Mouse (Mus musculus) embryo, embryonic 10.5 days (tissue): ENCODE results near the gene Unc5b.
"Not testable (repeated sequence)": the region's sequence is repeated elsewhere in the genome, so short reads cannot be mapped to it uniquely, and the experiment has no call there.

ENCODE experiments used
- DNase-seq: peaks from one replicate; pipeline ENCODE4 v3.0.0-alpha.2; 2015; ENCODE audit warnings: low spot score

Gene Unc5b

DNA sequence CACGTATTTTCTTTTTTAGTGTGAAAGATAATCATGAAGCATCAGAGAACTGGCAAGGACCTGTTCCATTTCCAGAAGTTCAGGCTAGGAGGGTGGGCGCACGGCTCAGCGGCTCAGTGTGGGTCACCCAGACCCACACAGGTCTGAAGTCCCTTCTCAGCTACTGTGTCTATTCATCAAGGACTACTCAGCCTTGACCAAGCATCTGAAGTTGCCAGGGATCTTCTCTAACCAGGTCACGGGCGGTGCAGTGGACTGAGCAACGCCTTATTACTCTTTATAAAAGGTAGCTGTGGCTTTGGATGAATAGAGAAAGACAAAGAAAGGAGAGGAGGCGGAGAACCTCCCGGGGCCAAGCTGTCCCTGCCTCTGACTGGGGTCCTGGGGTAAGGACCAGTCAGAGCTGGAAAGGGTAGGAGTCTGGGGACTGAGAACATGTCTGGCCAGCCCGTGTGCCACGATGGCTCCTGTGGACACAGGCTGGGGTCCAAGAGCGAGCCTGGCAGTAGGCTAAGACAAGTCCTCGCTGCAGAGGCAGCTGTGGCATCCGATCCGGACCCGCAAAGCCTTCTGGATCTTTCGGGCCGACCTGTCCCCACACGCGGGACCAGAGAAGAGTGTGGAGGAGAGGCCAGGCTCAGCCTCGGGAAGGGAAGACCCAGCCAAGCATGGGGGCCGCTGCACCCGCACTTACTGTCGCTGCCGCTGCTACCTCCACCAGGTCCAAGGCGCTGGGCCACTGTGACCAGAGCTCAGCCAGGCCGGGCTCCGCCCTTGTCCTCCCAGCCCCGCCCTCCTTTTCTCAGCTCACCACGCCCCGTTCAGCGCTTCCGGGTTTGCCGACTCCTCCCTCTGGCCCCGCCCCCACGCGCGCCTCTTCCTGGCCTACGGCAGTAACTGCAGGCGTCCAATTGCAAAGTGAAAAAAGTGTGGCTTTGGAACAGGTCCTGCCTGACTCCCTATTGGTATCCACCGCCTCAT is 79.1 kb downstream of the Unc5b start, which contains the start of gene Slc29a3:
Slc29a3 (minus strand) TSS at position 755 of the 981 bp plus-strand sequence.
- DNase-seq = peak; percentile 98

DNA sequence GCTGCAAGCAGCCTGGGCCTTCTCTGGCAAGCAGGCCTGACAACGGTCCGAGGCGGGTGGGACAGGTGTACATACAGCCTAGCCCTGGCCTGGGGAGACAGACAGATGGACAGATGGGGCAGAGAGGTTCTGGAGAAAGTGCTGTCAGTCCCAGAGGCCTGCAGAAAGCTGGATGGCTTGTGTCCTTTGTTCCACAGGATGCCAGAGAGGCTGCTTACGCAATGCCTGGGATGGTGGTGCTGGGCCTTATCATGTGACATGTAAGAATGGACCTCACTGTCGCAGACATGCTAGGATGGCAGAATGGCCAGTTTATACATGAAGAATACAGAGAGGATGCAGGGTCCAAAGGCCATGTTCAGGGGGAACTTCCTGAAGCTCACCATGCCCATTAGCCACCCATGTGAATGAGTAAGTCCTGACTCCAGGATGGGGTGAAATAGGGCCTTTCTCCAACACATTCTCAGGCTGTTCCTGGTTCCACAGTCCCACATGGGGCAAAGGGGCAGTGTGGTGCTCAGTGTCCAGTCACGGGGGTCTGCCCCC is 83.6 kb downstream of the Unc5b start:
- no peak for DNase-seq

DNA sequence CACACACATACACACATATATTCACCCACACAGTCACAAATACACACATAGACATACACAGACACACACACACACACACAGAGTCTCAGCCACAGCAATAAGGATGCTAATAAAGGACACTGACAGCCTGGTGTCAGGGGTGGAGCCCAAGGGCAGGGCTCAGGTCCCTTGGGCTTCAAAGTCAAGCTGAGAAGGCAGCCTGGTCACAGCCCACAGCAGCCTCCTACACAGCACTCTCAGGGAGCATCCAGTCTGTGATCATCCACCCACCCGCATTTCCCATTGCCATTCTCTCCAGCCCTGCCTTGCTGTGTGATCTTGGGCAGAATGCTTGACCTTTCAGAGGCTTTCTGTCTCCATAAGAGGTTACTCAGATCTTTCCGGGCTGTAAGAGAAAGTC is 84.9 kb downstream of the Unc5b start:
- no peak for DNase-seq

DNA sequence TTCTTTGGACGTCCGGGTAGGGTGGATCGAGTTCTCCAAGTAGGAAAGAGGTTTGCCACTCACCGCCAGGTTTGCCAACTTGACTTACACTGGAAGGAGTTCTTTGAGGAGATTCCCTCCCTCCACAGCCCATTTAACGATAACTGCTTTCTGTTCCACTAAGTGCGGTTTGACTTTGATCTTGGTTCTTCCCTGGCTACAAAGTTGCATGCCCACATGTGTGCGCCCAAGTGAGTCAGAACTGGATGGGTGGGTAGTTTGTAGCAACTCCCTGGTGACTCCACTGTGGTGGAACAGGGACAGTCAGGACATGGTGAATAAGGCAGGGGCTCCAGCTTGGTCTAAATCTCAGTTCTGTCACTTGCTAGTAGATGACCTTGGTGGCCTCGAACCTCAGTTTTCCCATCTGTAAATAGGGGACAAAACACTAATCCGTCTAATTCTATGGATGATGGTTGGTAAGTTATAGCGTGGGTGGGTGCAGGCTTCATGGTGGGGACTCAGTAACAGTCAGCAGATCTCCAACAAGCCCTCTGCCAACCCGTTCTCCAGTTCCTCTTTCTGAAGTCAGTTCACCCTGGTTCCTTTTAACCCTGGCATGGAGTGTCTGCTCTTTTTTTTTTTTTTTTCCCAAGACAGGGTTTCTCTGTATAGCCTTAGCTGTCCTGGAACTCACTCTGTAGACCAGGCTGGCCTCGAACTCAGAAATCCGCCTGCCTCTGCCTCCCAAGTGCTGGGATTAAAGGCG is 86.7 kb downstream of the Unc5b start:
- no peak for DNase-seq

DNA sequence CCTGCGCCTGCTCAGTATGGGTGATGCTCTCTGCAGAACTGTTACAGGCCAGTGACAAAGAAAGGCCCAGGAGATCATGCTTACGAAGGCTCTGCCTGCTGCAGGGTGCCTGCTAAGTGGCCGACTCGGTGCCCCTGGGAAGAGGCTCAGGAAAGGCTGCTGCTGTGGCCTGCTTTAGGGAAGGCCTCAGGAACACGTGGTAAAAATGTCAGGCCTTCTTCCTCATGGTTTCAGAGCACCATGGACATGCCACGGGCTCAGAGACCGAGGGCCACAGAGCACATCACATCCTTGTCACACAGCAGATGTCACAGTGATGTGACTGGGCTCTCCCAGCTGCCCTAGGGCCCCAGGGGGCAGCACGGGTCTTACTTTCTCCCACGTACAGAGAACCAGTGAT is 87.7 kb downstream of the Unc5b start:
- DNase-seq = no peak

DNA sequence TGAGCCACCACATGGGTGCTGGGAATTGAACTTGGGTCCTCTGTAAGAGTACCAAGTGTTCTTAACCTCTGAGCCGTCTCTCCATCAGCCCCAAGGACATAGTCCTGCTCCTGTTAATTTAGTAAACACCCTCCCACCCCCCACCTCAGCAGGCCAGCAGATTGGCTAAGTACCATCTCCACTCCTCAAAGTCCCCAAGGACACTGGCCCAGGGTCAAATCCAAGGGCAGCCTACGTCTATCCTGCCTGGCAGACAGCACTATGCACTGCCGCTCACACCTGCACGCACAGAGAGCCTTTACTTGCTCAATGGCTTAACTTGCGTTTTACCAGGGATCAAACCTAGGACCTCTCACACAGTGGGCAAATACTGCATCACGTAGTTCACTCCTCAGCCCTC is 88.4 kb downstream of the Unc5b start:
- DNase-seq = no peak

DNA sequence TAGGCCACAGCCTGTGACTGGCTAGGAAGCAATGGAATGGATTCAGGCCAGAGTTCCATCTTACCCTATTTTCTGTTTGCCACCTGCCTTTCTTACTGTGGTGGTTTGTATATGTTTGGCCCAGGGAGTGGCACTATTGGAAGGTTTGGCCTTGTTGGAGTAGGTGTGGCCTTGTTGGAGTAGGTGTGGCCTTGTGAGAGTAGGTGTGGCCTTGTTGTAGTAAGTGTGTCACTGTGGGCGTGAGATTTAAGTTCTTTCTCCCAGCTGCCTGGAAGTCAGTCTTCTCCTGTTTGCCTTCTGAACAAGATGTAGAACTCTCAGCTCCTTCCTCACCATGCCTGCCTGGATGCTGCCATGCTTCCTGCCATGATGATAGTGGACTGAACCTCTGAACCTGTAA is 89.1 kb downstream of the Unc5b start:
- DNase-seq = not testable (repeated sequence)

DNA sequence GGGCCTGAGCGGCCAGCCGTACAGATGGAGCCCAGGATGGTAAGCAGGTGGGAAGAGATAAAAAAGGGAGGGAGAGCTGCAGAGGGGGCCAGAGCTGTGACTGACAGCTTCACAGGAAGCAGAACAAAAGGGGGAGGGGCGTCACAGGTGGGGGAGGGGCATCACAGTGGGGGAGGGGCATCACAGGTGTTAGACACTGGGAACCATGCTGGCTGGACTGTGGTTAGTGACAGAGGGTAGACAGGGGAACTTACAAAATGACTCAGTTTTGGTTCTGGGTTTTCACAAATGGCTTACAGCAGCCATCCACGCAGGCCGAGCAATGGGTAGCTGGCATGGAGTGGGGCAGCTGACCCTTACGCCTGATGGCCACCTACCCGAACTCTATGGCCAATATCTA is 89.9 kb downstream of the Unc5b start:
- no peak for DNase-seq

DNA sequence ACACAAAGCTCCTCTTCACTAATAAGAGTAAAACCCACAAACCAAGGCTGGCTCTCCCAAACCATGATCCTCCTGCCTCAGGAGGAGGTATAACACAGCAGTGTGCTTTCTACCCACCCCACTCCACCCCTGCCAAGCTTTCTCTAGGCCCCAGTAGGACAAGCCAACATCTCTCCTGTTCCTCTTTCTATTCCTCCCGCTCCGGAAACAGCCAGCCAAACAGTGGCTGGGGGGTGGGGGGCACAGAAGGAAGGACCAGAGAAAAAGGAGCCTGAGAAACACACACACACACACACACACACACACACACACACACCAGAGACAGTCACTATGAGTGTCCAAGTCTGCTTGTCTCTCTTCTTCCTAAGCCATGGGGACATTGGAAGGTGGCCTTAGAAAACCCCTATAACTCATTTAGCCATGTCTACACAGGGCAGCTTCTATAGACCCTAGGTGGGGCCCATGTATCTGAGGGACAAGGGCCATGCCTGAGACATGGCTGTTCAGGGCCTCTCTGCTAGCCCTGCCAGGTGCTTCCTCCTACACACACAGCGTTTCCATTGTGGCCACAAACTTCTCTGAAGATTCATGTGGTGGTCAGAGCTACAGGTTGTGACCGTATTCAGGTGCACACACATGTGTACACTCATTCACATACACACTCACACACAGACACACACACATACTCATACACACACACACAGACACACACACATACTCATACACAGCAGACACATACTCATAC is 91.6 kb downstream of the Unc5b start:
- no peak for DNase-seq

DNA sequence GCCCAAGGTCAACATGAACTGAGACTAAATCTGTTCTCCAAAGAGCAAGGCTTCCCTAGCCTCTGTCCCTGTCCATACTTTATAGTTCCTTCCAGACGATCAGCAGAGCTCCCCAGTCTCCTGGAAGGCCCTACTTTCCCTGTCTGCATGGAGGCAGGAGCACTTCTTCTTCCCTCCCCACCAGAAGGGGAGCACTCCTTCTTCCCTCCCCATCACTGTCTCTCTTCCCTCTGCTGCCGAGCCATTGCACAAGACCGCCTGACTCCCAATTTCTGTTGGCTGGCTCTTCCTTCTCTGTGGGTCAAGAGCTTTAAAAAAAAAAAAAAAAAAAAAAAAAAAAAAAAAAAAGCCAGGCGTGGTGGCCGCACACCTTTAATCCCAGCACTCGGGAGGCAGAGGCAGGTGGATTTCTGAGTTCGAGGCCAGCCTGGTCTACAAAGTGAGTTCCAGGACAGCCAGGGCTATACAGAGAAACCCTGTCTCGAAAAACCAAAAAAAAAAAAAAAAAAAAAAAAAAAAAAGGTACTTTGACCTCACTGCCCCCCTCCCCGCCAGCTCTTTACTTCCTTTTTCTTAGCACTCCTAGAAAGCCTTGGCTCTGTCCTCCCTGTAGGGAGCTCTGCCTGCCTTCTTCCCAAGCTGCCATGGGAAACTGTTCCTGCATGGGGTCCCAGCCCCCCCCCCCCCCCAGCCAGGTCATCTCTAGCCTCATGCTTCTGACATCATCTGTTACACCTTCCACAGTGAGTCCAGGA is 93.3 kb downstream of the Unc5b start:
- DNase-seq = no peak

DNA sequence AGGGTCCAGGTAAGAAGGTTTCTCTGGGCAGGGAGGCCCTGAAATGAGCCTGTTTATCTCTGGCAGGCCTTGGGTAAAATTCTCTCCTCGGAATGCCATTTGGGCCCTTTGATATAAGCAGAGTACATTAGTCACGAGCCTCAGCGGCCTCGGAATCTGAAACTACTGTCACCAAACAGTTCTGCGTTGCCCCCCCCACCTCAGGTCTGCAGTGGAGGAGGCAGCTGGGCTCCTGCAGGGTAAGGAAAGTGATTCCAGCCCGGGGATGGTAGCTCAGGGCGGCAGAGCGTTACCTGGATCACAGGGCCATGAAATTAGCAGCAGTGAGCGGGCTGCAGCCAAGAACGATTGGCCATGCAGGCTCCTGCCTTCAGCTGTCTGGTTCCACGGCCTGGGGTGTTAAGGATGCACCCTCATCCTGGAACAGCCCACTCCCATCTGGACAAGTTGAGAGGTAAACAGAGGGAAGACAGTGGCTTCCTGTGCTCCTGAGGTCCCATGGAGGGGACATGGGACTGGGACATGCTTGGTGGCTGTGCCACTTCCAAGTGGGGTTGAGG is 94.1 kb downstream of the Unc5b start:
- DNase-seq = no peak

DNA sequence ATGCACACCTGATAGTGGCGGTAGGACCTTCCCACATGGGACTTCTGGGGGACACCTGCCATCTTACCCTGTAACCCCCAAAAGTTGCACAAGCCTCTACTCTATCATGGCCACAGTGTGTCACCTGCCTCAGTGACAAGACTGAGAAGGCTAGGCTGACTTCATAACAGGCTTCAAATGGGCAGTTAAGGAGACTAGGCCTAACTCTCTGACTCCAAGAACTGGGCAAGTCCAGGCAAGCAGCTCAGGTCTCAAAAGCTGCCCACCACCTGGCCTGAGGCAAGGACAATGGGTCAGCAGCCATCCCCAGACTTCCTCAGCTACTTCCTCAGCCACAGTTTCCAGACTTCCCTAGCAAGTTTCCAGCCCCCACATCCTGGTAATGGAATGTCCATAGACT is 95.6 kb downstream of the Unc5b start:
- no peak for DNase-seq

DNA sequence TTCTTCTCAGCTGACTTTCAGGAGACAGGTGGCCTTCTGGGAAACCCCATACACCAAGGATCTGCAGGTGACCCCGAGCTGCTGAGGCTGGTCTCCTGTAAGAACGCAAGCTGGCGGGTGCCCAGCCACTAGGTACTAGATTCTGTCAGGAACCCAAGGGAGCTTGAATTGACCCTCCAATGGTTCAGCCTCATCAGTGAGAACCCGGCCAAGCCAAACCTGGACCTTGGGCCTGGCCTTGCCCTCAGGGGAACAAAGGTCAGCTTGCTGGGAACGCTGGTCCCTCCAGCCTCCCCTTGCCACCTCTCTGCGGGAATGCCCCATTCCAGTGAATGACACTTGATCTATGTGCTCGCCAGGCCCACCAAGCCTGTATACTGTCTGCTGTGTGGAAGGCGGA is 97.9 kb downstream of the Unc5b start:
- DNase-seq = no peak

DNA sequence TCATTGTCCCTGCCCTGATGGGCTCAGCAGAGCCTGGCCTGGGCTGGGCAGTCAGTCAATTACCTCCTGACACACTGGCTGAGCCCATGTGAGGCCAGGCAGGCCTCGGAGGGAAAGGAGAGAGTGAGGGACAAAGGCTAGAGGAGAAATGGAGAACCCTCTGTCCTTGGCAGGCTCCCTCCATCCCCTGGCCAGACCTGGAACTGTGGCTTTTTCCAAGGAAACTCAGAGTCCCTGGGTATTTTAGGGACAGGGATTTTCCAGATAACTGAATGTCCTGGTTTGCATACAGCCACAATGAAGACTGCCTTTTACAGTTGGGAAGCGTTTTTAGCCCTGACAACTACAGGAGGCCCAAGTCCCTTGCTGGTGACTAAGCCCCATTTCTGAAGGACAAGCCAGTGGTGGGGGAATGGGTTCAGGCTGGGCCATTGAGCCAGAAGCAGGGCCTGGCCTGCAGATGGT is 99.0 kb downstream of the Unc5b start:
- no peak for DNase-seq

DNA sequence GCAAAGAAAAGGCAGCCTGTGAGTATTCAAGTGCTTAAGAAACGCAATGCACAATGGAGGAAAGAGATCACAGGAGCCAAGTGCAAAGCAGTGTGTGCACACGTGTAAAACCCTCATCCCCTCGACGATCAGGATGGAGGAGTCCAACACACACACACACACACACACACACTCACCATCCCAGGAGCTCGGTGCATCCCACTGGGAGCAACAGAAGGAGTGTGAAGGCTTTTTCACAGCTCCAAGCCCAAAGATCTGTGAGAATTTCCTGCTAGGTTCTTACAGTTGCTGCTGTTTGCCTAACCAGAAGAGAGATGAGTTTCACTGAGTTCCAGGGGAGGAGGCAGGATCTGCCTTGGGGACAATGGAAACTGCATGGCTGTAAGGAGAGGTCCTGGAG is 99.6 kb downstream of the Unc5b start:
- DNase-seq = no peak

DNA sequence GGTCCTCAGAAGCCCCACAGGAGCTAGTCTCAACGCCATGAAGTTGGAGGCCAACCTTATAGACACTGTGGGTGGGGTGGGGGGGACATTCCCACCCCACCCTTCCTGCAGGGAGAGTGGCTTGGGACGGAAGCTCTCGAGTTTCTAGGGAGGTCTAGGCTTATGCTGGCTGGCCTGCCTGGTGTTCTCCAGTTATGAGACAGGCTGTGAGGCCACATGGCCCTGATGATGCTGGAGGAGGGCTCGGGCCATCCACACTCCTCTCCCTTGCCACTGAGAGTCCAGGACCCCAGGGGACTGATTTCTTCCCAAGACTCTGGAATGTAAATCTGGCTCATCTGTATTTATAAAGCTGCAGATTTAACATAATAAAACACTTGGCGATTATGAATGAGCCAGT is 104.1 kb downstream of the Unc5b start:
- no peak for DNase-seq

DNA sequence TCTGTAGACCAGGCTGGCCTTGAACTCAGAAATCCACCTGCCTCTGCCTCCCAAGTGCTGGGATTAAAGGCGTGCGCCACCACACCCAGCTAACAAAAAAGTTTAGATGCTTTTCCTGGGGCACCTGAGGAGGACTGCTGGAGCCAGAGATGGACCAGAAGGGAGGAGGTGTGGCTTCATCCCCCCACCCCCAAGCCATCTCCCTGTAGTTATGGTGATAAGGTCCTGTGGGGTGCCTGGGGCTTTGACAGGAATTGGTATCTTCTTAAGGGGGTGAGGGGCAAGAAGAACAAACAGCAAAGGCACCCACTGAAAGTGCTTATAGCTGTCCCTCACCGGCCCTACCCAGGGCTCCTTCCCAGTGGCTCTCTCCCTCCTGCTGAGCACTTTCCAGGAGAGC is 104.5 kb downstream of the Unc5b start:
- no peak for DNase-seq

DNA sequence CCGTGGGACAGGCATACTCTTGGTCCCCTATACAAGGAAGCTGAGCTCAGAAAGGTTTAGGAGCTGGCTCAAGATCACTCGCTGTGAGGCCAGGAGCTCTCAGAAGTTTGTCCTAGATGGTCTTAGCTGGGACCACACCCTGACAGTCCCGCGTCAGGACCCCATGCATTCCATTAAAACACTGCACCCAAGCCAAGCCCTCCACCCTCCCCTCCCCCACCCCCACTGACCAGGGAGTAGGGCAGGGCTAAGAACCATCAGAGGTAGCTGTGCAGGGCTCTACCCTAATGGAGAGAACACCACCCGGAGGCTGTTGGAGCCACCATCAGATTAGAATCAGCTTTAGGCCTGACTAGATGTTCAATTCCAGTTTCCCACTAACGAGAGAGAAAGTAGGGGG is 106.9 kb downstream of the Unc5b start:
- no peak for DNase-seq

DNA sequence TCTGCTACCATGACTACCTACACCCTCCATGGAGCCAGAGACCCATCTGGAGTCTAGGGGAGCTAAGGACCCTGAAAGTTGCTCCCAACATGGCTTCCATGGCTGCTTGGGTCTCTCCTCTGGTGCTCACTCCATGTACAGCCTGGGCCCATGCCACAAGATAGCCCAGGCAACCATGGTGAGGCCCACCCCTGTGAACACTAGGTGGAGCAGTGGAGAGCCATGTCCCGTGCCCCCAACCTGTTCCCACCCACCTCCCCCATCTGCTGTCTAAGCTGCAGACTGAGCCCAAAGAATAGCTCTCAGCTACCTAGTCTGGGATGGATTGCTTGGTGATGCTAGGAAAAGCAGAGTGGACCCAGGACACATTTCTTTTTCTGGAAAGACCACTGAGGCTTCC is 108.0 kb downstream of the Unc5b start:
- no peak for DNase-seq

DNA sequence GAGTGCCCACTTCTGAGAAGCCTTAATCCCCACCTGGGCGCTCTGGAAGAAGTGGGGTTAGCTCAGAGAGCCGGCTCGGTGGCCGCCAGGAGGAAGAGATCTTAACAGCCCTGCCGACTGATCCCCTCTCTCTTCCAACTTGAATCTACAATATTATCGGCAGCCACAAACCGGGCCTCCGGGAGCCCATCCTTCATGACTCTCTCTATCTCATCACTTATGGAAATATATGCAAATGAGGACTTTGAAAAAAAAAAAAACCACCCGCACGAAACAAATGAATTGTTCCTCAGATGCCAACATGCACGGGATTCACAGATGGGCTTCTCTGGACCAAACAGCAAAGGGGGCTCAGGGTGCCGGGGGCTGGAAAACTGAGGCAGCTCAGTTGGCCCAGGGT is 109.7 kb downstream of the Unc5b start:
- DNase-seq = no peak

DNA sequence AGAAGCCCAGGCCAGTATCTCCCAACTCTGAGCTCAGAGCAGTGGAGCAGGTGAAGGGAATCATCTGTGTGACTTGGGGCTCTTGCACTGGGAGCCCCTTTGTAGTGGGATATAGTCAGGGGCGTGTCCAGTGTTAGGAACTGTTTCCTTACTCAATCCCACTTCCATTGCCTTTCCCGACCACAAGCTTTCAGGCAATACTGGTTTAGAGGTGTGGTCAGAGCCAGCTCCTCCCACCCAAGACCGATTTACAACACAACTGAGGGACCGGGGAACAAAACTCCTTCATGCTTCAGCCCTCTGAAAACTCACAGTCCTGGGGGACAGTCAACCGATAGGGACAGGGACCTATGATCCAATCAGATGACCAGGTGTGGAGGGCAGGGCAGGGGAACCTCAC is 110.9 kb downstream of the Unc5b start:
- no peak for DNase-seq
